Mouse (Mus musculus): ENCODE measurements around the gene Aup1. TPM values are rescaled to one million over a fixed set of nuclear protein-coding genes. Genes with fewer than 3 reads are reported as not detected.

The Aup1 gene
- total RNA-seq, 2 experiments from 2014 or later: 66.9 to 70.7 TPM

- DNase-seq: no peak
Measured at GRCm38 (mm10) chr6:83068706-83069487, 14.6 kb downstream of the Aup1 start.

DNA sequence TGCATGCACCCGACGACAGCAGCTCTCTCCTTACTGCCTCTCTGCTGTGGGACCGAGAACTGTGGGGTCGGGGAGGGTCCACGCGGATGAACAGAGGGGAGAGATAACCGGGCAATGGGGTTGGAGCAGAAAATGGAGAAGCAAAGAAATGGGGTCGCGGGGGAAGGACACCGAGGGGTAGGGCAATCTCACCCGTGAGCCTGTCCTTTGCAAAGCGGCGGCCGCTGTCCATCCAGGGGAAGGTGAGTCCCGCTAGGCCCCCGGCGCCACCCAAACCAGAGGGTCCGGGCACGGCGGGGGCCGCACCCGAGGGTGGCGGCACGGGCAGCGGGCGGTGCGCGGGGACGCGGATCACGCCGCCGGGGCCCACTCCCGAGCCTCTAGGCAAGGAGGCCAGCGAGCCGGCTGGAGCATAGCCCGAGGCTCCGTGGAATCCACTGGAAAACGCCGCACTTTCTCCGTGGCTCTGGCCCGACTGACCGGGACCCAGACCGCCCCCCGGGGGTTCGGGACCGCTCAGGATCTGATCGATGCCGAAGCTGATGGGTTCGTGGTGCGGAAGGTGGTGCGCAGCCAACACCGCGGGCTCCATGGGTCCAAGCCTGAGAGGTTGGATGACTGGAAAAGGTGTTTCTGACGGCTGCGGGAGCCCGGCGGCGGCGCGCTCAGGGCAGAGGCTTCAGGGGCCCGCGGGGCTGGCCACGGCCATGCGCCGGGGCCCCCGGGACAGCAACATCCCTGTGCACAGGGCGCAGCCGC is 15.3 kb downstream of the Aup1 start:
- peak; percentile 36 for DNase-seq

GRCm38 (mm10) chr6:83070247-83070310 is 15.8 kb downstream of the Aup1 start, which contains the start of gene Tlx2:
Gene Tlx2 (minus strand): TSS chr6:83070293.
- no peak for DNase-seq

GRCm38 (mm10) chr6:83070311-83071219 is 16.2 kb downstream of the Aup1 start:
- peak; percentile 28 for DNase-seq

DNA sequence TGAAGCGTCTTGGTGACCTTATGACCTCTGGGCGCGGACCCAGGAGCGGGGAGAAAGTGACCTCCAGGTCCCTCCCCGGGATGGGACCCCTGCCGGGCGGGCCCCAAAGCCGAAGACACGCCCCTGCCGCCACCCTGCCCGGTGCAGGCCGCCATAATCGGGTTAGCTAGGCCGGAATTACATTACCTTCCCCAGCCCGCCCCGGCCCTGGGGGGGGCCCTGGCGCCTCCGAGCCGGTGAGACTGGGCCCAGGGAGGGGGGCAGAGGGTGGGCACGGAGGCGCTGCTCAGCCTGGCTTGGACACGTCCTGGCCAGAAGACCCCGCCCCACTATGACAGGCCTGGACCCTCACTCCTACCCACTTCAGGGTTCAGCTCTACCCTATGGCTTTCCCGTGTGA is 16.9 kb downstream of the Aup1 start:
- DNase-seq: no peak

- DNase-seq: no peak
Measured at GRCm38 (mm10) chr6:83074979-83075378, 20.7 kb downstream of the Aup1 start.

DNA sequence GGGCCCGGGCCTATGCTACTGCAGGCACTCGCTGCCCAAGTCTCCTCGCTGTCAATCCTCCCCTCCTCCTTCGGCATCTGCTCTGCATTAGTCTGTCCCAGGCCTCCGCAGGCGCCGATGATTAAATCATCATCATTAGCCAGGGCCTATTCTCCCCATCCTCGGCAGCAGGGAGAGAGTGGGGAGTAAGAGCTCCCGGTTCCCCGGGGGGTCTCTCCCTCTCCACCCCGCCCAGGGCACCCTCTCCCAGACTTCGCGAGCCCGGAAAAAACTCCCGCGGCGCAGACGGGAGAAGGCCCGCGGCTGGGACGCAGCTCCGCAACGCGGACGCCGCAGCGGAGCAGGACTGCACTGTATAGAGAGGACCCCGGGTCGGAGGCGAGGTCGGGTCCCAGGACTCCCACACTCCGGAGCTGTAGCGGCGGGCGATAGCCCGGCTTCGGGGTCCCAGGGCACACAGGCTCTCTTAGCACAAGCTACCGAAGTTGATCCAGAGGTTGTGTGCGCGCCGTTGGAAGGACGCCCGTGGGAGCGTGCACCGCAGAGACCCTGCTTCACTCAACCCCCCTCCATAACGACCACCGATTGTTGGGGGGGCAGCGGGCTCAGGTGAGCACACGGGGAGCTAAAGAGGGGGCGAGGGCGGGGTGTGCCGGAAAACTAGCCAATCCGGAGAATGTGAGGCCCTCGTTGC is 23.5 kb downstream of the Aup1 start, which contains the start of gene Pcgf1:
Pcgf1 (plus strand) TSS at position 240 of the 694 bp plus-strand sequence.
- no peak for DNase-seq

DNA sequence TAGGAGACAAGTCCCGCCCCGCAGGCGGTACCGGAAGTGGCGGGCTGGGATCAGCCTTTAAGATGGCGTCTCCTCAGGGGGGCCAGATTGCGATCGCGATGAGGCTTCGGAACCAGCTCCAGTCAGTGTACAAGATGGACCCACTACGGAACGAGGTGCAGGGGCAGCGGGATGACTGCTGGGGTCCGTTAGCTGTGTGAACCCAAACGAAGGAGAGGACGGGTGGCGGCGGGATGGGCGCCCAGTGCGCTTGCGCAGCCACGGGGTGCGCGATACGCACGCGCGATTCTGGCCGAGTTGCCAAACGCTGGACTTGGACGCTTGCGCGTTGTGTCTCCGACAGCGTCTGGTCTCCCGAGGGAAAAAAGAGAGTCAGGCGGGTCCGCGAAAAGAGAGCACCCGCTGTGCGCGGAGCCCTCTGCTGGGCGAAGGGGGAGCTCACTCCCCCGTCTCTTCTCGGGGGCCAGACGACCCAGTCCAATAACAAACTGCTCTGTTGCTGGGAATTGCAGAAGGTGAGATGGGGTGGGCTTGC is 24.1 kb downstream of the Aup1 start:
- DNase-seq: peak; percentile 100

DNA sequence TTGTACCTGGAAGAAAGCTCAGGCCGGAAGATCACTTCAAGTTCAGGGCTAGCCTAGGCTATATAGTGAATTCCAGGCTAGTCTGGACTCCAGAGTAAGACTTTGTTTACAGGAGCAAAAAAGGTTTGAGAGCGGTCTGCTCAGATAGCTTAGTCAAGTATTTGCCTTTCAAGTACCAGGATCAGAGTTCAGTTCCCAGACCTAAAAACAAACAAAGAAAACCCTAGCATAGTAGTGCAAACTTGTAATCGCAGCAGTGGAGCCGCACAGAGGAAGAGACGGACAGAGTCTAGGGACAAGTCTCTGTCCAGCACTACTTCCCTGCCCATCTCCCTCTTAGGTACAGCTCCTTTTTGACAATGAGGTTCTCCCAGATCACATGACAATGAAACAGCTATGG is 25.9 kb downstream of the Aup1 start:
- DNase-seq: no peak

DNA sequence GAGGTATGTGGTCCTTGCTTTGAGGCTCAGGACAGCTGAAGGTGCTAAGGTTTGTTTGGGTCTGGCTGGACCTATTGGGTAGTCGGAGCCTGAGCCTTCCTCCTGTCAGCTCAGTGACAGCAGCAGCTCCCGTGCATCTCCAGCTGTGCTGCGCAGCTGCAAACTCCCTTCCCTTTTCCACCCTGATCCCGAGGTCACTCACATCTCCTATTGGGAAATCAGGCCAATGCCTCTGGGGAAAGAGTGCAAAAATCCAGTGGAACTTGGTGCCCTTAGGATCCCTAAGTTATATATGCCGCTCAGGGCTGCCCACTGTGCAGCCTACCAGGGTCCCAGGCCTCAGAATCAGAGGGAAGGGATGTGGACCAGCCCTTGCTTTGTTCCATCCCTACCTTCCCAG is 29.2 kb downstream of the Aup1 start:
- DNase-seq: no peak

GRCm38 (mm10) chr6:83084477-83084876 is 30.2 kb downstream of the Aup1 start:
- no peak for DNase-seq

DNA sequence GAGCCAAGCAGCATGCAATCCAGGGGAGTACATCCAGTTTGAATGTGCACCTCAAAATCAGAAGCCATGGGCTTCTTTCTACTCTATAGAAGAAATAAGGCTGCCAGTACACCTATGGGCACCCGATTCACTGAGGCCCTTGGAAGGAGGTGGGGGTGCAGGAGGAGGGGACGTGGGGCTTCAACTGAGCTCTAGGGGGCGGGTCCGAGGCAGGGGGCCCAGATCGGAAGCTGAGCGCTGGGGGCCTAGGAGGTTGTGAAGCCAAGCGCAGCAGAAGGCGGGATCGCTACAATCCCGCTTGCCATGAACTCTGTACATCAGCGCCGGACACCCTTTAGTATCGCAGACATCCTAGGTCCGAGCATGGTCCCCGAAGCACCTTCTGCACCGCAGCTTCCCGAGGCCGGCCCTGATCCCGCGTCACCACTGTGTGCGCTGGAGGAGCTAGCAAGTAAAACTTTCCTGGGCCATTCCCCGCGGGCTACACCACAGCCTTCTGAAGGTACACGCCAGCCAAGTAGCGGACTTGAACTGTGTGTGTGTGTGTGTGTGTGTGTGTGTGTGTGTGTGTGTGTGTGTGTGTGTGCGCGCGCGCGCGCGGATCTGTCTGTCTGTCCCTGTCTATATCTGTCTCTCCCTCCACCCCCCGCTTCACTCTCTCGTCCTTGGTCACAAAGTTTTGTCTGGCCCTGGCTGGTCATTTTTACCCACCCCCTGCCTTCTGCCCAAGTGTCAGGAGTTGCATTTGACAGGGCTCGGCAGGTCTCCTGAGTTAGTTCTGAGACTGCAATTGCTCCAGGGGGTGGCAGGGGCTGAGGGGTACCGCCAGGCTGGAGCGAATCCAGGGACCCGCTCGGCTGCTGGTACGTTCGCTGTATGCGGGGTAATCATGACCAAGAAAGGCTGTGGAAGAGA is 32.1 kb downstream of the Aup1 start, which contains the start of gene Lbx2:
Lbx2 (plus strand) TSS at position 247 of the 915 bp plus-strand sequence.
- peak; percentile 25 for DNase-seq

DNA sequence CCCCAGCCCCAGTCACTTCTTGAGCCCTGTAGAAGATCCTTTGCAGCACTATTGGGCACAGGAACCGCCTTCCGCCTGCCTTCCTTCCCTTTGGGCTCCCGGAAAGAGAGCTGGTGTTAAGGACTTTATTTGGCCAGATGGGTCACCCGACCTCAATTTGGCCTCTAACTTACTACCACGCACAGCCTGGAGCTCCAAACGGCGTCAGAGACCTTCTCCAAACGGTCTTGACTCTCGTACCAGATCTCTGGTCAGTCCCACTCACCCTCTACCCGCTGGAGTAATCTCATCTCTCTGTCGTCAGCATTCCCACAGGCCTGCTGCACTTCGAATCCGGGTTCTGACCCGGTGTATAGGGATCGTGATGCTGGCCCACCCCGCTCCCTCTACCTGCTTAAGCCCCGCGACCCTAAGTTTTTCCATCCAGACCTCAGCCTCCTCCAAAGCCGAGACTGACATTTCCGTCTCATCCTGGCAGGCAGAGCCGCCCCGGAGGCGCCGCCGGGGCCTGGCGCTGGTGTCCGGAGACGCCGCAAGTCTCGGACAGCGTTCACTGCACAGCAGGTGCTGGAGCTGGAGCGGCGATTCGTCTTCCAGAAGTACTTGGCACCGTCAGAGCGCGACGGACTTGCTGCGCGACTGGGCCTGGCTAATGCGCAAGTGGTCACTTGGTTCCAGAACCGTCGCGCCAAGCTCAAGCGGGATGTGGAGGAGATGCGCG is 33.0 kb downstream of the Aup1 start:
- DNase-seq: peak; percentile 42

- no peak for DNase-seq
Measured at GRCm38 (mm10) chr6:83087926-83088260, 33.6 kb downstream of the Aup1 start.

DNA sequence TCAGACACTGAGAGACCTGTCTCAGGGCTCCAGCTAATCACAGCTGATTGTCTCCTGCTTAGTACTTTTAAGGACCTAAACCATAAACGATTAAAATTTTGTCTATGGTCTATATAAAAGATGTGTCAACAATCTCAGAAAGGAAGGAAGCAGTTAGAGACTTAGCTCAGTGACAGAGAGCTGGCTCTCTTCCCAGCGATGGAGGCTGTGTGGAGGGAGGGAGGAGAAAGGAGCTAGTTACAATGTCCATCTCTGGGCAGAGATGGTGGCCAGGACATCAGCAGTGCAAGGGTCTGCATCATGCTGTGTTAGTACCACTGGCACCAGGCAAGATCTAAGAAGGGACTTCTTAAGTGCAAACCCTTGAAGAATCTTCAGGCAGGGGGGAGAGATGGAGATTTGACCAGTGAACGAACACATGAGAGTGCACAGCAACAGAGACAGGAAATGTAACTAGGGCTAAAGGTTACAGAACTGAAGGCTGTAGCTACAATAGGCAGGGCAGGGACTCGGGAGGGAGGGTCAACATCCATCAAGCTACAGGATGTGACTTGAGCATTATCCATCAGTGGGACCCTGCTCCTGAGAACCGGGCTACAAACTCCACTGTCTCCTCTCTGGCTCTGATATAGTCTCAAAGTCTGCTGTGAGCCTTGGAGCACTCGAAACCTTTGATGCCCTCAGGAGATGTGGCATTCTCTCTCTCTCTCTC is 38.3 kb downstream of the Aup1 start:
- DNase-seq: no peak

DNA sequence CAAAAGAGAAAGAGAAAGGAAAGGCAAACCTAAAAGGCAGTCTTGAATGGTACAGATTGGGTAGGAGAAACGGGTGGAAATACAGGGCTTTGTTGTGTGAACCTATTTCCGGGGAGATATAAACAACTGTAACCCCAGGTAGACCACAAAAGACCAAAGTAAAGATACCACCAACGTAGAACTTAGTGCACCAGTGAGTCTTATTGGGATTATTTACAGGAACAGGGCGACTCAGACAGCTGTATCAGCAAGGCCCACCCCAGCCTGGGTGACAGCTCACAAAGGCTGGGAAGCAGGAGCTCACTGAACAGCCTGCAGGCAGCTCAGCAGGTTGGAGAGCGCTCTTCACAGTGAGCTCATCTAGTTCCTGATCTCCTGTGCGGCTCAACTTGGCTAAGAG is 41.6 kb downstream of the Aup1 start:
- DNase-seq: no peak

DNA sequence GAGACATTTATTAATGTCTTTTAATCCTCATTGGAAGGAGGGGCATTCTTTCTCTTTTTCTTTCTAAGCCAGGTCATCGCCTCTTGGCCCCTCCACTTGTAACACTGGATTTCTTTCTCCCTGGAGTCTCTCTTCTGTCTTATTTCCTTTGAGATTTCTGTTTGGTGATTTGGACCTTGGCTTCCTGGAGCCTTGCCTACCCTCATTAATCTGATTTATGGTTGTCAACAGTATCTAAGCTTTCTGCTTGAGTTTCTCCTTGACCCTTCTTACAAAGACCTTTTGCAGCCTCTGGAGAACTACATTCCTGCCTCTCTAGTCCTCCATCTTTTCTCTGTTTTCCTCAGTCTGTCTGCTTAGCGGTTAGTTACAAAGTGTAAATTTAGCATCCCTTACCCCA is 44.1 kb downstream of the Aup1 start:
- no peak for DNase-seq

DNA sequence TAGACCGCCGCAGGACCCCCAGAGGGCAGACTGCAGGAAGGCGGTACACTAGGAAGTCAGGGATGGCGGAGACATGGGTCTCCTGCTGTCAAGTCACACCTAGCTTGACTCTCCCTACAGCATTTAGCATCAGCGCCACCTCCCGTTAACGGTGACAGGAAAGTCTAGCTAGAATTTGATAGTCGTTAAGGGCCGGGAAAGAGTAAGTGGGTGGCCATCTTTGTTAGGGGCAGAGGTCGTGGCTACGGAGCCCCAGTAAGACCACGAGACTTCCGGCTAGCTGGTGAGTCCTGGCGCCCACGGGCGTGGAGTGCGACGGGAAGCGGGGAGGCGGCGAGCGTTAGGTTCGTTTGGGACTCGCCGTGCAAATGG is 47.0 kb downstream of the Aup1 start, which contains the start of the genes Ccdc142 and Gm42688:
Ccdc142 (plus strand) TSS at position 286 of the 372 bp plus-strand sequence.
Gm42688 (plus strand) TSS at position 302 of the 372 bp plus-strand sequence.
- DNase-seq: peak; percentile 79

All from gastrocnemius, postnatal 10 days (tissue).